Mouse (Mus musculus) yolk sac, embryonic 10.5 days (tissue): ENCODE data around the gene Map3k20.

Source experiments
- DNase-seq: peaks from one replicate; pipeline ENCODE4 v3.0.0-alpha.2; 2017; ENCODE audit warnings: low spot score

Gene Map3k20

GRCm38 (mm10) chr2:72285256-72285887, at the start of gene Map3k20:
Gene Map3k20, plus strand, starts transcription at chr2:72285637.
- peak; percentile 67 for DNase-seq

DNA sequence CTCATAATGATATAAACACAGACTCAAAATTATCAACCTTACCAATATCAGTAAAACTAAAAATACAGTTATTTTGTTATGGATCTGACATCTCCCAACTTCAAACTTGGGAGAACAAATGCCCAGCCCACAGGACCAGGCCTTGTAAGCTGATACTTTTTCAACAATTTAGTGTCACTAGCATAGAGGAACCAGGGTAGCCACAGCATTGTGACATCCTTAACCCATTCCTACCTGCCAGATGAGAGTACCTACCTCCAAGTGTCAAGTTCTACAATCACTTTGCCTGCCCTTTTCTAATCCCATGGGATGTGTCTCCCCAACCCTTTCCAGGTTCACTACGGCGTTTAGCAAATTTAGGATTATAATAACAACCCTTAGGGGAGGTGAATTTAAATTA, 47.0 kb upstream of the Map3k20 start:
- no peak for DNase-seq

DNA sequence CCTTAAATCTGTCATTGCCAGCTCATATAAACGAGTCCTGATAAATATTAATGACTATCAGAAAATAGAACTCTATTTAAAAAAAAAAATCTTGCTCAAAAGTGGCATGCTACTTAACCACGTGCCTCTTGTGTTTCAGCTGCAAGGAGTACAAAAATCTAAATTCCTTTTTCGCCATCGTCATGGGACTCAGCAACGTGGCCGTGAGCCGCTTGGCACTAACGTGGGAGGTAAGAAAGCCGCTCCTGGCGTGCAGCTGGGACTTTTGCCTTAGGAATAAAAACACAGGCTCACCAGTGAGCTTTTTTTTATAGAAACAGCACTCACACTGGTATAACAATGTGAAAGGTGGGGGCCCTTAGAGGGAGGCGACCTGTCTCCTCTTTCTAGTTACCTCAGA, 46.5 kb upstream of the Map3k20 start:
- no peak for DNase-seq

- no peak for DNase-seq
Measured at GRCm38 (mm10) chr2:72239456-72239855, 46.0 kb upstream of the Map3k20 start.

- no peak for DNase-seq
Measured at GRCm38 (mm10) chr2:72239993-72240392, 45.4 kb upstream of the Map3k20 start.

GRCm38 (mm10) chr2:72240691-72241090, 44.7 kb upstream of the Map3k20 start:
- DNase-seq: no peak

- no peak for DNase-seq
Measured at GRCm38 (mm10) chr2:72241714-72242472, 43.5 kb upstream of the Map3k20 start.

GRCm38 (mm10) chr2:72242910-72243675, 42.3 kb upstream of the Map3k20 start:
- DNase-seq: no peak

DNA sequence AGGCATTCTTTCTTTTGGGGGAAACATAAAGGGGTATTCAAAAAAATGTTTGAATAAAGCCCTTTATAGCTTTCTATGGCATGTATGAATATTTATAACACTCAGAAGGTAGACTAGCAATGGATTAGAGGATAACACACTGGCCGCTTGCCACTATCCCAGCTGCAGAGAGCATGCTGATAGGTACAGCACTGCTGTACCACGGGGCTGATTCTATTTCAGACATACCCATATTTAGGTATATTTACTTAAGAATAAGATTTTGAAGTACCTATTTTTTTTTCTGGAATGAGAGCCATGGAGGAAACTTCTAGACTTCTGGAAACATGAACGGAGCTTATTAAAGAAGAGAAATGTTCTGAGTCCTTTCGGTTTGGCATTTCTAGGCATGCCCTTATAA, 39.8 kb upstream of the Map3k20 start:
- no peak for DNase-seq

- no peak for DNase-seq
Measured at GRCm38 (mm10) chr2:72246376-72246775, 39.1 kb upstream of the Map3k20 start.

DNA sequence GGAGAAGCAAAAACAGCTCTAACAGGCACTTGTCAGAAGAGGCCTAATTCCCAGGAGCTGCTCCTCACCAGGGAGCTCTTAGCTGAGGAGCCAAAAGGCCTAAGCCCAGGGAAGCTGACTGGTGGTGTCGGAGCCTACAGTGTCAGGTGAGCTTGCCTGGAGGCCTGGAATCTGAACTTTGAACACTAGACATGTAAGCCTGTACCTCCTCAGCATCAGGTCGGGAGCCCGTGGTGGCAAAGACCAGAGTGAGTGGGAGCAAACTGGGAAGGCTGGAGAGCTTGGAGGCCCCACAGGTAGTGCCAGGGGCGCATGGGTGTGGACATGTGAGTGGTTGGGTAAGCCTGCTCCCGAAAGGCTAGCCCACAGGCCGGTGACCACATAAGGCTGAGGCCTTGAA, 37.6 kb upstream of the Map3k20 start:
- peak; percentile 50 for DNase-seq

DNA sequence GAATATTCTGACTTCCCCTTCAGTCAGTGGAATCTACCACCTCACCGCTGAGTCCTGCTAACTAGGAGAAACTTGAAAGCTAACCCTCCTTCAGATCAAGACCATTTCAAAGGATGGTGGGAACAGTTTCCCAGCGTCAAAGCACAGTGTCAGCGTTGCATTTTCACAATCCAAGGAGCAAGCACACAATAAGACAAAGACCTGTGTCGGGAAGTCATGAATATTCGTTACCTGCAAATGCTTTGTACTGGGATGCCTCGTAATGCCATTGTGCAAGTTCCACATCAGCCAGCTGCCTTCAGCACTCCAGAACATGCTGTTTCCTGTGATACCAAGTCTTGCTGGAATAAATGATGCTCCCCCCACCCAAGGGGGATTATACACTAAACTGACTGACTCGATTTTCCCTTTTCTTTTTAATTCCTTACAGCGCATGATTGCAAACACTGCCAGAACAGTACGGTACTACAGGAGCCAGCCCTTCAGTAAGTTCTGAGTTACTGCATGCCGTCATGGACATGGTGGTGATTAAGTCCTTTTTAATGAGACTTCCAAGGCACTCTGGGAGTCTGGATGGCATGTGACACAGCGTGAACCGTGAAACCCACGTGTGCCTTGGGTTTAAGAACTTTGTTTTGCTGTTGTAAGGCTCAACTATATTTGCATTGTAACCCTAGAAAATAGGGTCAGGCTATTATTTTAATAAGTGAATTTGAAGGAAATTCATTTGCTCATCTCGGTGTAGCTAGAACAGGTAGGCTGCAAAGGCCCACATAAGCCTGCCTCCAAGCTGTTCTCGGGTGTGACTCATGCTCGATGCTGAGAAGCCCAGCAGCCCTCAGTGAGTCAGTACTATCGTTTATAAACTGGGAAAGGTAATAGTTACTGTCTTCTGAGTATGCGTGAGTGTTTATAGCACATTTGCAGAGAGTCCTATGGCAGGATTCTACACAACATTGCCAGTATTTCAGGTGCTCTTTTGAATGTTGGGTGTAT, 32.6 kb upstream of the Map3k20 start:
- no peak for DNase-seq

GRCm38 (mm10) chr2:72253882-72254281, 31.6 kb upstream of the Map3k20 start:
- DNase-seq: no peak

- peak; percentile 82 for DNase-seq
Measured at GRCm38 (mm10) chr2:72254813-72255582, 30.4 kb upstream of the Map3k20 start.

DNA sequence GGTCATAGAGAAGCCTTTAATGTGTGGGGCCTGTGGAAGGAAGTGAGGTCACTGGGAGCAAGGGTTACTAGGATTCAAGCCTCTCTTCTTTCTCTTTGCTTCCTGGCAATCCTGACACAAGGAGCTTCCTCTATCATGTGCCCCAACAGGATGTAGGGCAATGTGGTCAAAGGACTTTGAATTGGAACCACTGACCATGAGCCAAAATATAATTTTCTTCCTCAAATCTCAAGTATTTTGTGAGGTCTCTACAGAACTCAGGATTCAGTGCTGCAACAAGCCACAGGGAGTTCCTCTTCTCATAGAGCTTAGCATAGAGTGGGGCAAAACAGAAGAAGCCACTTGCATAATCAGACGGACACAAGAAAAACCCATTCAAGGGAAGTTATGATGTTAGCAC, 24.7 kb upstream of the Map3k20 start:
- no peak for DNase-seq

- DNase-seq: no peak
Measured at GRCm38 (mm10) chr2:72262814-72263480, 22.5 kb upstream of the Map3k20 start.

DNA sequence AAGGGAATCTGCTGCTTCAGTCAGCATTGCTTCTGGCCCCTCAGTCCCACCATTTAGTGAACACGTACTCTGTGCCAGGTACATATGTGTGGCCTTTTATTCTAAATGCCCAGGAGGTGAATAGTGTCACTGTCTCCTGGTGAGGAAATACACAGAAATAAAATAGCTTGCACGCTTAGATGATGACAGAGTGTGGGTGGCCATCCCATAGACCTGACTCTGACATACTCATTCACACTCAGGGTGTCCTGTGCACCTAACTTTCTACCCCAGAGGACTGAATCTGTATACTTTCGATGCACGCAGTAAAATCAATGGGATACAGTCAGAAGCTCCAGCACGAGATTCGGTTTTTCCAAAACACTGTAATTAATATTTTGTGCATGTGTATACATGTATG, 18.0 kb upstream of the Map3k20 start:
- DNase-seq: no peak

GRCm38 (mm10) chr2:72269651-72270341, 15.6 kb upstream of the Map3k20 start:
- DNase-seq: no peak

DNA sequence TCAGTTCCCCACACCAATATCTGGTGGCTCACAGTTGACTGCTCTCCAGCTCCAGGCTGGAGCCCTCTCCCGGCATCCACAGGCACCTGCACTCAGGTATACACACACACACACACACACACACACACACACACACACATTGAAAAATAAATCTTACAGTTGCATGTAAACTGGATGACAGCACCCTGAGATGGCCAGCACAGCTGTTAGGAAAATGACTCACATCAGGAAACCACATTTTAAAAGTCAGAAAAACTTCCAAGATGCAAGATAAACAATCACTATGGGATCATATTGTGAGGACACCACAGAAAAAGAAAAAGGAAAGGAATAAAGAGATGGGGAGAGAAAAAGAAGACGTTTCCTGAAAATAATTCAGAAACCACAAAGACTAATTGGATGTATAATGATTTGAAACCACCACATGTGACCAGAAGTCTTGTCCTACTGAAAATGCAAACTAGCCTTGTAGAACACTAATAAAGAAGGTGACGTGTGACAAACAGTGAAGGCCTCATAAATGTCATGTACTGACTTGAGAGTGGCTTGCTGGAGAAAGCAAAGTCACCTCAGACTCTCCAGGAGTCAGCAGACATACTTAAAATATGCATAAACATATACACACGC, 7.1 kb upstream of the Map3k20 start:
- DNase-seq: no peak
